Mouse (Mus musculus): ENCODE results near the gene Mybpc2. TPM values are rescaled to one million over a fixed set of nuclear protein-coding genes. Genes with fewer than 3 reads are reported as not detected.
A peak's percentile ranks its signal among the peaks of the same experiment; 100 is the strongest.

Gene Mybpc2
- polyA plus RNA-seq, 1 experiment from 2014 or later: not detected

DNA sequence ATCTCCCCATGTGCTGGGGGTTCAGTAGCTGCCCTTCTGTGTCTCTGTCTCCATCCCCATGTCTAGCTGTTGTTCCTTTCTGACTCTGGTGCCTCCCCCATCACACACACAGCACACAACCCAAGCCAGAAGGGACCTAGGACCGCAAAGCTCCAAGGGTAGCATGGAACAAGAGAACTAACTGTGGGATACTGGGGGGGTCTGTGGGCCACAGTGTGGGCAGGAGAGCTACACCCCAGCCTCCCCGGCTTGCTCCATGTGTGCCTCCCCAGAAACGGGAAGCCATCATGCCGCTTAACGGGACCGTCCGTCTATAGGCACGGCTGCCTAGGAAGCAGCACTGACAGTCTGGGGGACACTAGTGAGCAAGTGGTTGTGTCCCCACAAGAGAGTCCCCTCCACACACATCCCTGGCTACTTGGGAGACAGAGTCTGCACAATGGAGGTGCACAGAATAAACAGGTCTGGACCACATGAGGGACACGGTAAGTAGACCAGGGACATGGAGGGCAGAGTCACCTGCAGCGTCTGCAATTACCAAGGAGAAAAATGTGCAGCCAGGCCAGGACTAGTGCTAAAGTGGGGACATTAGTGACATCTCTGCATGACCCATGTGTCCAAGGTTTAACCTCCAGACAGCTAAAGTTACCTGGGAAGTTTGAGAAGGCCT is 60.8 kb downstream of the Mybpc2 start:
- Histone ChIP-seq H3K27ac (no peak overlapping the region), H3K36me3 (no peaks in the 10 kb centered on the region), H3K27me3 (replicated peaks) (peaks cover 74% of the 10 kb centered on the region), H3K9me3 (replicated peaks) (no peaks in the 10 kb centered on the region), H3K4me1 (peaks cover 58% of the 10 kb centered on the region), H3K9ac (no peak overlapping the region), H3K4me2 (0 out of 2 replicates have a peak overlapping the region, but pooled peaks have one; percentile 39), H3K4me3 (no peak overlapping the region)
- 81% methylated on average over 10 of the region's 10 CpGs for WGBS (ENCODE audit: insufficient replicate concordance)
- no peak for ATAC-seq

DNA sequence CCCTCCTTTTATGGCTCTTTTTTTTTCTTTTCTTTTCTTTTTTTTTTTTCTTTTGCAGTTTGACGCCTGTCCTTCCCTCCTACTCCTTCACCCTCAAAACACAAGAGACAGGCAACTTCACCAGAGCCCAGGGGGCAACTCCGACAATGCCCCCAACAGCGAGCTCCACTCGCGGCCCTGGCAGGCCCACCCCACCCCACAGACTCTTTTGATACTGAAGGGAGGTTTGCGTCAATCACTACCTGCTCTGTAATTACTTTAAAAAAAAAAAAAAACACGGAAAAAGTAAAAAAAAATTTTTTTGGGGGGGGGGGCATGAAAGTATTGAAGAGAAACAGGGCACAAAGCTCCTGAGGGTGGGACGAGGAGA is 61.4 kb downstream of the Mybpc2 start:
- Histone ChIP-seq H3K27ac (no peak overlapping the region), H3K9me3 (replicated peaks) (no peaks in the 10 kb centered on the region), H3K9ac (no peak overlapping the region), H3K4me2 (peak overlapping the region; percentile 43; the same call in 1 of the 2 replicates), H3K36me3 (no peaks in the 10 kb centered on the region), H3K27me3 (replicated peaks) (peaks cover 81% of the 10 kb centered on the region), H3K4me3 (no peak overlapping the region), H3K4me1 (peaks cover 54% of the 10 kb centered on the region)
- no peak for ATAC-seq
- WGBS (ENCODE audit: insufficient replicate concordance): 23% methylated on average over 8 of the region's 8 CpGs

GRCm38 (mm10) chr7:44462218-44463055 is 62.0 kb downstream of the Mybpc2 start:
- H3K27ac ChIP-seq: no peak overlapping the region
- H3K9me3 ChIP-seq (replicated peaks): no peaks in the 10 kb centered on the region
- H3K4me3 ChIP-seq: peak overlapping the region; percentile 22; the same call in 1 of the 2 replicates
- 10% methylated on average over 77 of the region's 77 CpGs for WGBS (ENCODE audit: insufficient replicate concordance)
- H3K9ac ChIP-seq: no peak overlapping the region
- no peak for ATAC-seq
- peak overlapping the region; percentile 43 for H3K4me2 ChIP-seq
- peaks cover 52% of the 10 kb centered on the region for H3K4me1 ChIP-seq
- no peaks in the 10 kb centered on the region for H3K36me3 ChIP-seq
- H3K27me3 ChIP-seq (replicated peaks): peaks cover 87% of the 10 kb centered on the region

DNA sequence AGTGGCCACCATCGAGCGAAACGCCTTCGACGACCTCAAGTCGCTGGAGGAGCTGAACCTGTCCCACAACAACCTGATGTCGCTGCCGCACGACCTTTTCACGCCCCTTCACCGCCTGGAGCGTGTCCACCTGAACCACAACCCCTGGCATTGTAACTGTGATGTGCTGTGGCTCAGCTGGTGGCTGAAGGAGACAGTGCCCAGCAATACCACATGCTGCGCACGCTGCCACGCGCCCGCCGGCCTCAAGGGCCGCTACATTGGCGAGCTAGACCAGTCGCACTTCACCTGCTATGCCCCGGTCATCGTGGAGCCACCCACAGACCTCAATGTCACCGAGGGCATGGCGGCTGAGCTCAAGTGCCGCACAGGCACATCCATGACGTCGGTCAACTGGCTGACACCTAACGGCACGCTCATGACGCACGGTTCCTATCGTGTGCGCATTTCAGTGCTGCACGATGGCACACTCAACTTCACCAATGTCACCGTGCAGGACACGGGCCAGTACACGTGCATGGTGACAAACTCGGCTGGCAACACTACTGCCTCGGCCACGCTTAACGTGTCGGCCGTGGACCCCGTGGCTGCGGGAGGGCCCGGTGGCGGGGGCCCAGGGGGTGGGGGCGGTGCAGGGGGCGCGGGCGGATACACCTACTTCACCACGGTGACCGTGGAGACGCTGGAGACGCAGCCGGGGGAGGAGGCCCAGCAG is 62.8 kb downstream of the Mybpc2 start:
- WGBS (ENCODE audit: insufficient replicate concordance): 41% methylated on average over 57 of the region's 57 CpGs
- Histone ChIP-seq H3K4me1 (peaks cover 48% of the 10 kb centered on the region), H3K9ac (no peak overlapping the region), H3K4me2 (0 out of 2 replicates have a peak overlapping the region, but pooled peaks have one; percentile 43), H3K9me3 (replicated peaks) (no peaks in the 10 kb centered on the region), H3K4me3 (no peak overlapping the region), H3K36me3 (no peaks in the 10 kb centered on the region), H3K27ac (no peak overlapping the region), H3K27me3 (replicated peaks) (peaks cover 95% of the 10 kb centered on the region)
- ATAC-seq: no peak

DNA sequence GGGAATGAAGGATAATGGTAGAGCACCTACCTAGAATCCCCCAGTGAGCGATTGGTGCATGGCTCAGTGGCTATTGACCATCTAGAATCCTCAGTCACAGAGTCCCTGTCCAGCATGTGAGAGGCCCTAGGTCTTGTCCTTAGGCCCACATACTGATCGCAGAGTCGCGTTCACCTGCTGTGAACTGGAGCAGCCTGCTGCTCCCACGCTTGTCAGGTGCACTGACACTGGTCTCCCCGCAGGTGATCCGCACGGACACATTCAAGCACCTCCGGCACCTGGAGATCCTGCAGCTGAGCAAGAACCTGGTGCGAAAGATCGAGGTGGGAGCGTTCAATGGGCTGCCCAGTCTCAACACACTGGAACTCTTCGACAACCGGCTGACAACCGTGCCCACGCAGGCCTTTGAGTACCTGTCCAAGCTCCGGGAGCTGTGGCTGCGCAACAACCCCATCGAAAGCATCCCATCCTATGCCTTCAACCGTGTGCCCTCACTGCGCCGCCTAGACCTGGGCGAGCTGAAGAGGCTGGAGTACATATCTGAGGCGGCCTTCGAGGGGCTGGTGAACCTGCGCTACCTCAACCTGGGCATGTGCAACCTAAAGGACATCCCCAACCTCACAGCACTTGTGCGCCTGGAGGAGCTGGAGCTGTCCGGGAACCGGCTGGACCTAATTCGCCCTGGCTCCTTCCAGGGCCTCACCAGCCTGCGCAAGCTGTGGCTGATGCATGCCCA is 63.5 kb downstream of the Mybpc2 start:
- Histone ChIP-seq H3K9ac (no peak overlapping the region), H3K4me1 (peaks cover 46% of the 10 kb centered on the region), H3K4me3 (no peak overlapping the region), H3K9me3 (replicated peaks) (no peaks in the 10 kb centered on the region), H3K4me2 (no peak overlapping the region), H3K27ac (no peak overlapping the region), H3K36me3 (no peaks in the 10 kb centered on the region), H3K27me3 (replicated peaks) (peaks cover 97% of the 10 kb centered on the region)
- ATAC-seq: no peak
- whole genome bisulfite sequencing (ENCODE audit: insufficient replicate concordance): 55% methylated on average over 31 of the region's 31 CpGs

GRCm38 (mm10) chr7:44460067-44460466 is 64.4 kb downstream of the Mybpc2 start:
- Histone ChIP-seq H3K36me3 (no peaks in the 10 kb centered on the region), H3K4me1 (peaks cover 38% of the 10 kb centered on the region), H3K9me3 (replicated peaks) (no peaks in the 10 kb centered on the region), H3K9ac (no peak overlapping the region), H3K27ac (no peak overlapping the region), H3K27me3 (replicated peaks) (peaks cover 90% of the 10 kb centered on the region), H3K4me3 (no peak overlapping the region), H3K4me2 (no peak overlapping the region)
- ATAC-seq: no peak
- WGBS (ENCODE audit: insufficient replicate concordance): 46% methylated on average over 6 of the region's 6 CpGs

DNA sequence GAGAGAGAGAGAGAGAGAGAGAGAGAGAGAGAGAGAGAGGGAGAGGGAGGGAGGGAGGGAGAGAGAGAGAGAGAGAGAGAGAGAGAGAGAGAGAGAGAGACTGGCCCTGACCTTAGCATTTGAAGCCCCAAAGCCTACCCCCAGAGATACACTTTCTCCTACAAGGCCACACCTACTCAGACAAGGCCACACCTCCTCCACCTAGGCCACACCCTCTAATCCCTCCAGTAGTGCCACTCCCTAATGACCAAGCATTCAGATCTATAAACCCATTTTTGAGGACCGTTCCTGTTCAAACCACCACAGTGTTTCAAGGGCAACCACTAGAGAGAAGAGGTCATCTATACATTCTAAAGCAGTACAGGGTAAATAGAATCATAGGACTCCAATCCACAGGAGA is 68.2 kb downstream of the Mybpc2 start:
- H3K4me3 ChIP-seq: no peak overlapping the region
- no peaks in the 10 kb centered on the region for H3K36me3 ChIP-seq
- H3K9ac ChIP-seq: no peak overlapping the region
- 69% methylated on average over 1 of the region's 1 CpGs for WGBS (ENCODE audit: insufficient replicate concordance)
- H3K27me3 ChIP-seq (replicated peaks): peaks cover 78% of the 10 kb centered on the region
- H3K9me3 ChIP-seq (replicated peaks): no peaks in the 10 kb centered on the region
- peak; percentile 63; the same call in 1 of the 2 replicates for ATAC-seq
- no peak overlapping the region for H3K27ac ChIP-seq
- H3K4me1 ChIP-seq: peaks cover 10% of the 10 kb centered on the region
- H3K4me2 ChIP-seq: no peak overlapping the region

- ATAC-seq: no peak
- peaks cover 67% of the 10 kb centered on the region for H3K27me3 ChIP-seq (replicated peaks)
- WGBS (ENCODE audit: insufficient replicate concordance): 12% methylated on average over 3 of the region's 3 CpGs
Observed at GRCm38 (mm10) chr7:44453256-44453655, 71.2 kb downstream of the Mybpc2 start.

More at GRCm38 (mm10) chr7:44453256-44453655, 71.2 kb downstream of the Mybpc2 start:
- no peak overlapping the region for H3K4me3 ChIP-seq
- no peak overlapping the region for H3K27ac ChIP-seq
- no peak overlapping the region for H3K4me2 ChIP-seq
- no peaks in the 10 kb centered on the region for H3K36me3 ChIP-seq
- H3K4me1 ChIP-seq: peaks cover 10% of the 10 kb centered on the region
- H3K9me3 ChIP-seq (replicated peaks): no peaks in the 10 kb centered on the region
- H3K9ac ChIP-seq: no peak overlapping the region

Small RNA genes lying within 50 kb of the gene (microRNA-seq; reads per million reads assigned to microRNA genes)
- gene Mir7052 (2.5 reads per million), gene Mir7053 (1.1 reads per million)

Other genes with a start within 250 kb of the Mybpc2 start
- 0.50 and 0.55 TPM in 2 replicates for gene Clec11a, start 217.8 kb downstream of the Mybpc2 start, polyA plus RNA-seq (2016; fragmentation: Nextera tagmentation; extraction: Ambion mirVana)
- 0.10 and 0.18 TPM in 2 replicates for gene Shank1, start 214.4 kb downstream of the Mybpc2 start, polyA plus RNA-seq (2016; fragmentation: Nextera tagmentation; extraction: Ambion mirVana)
- 0.05 and 0.11 TPM in 2 replicates for gene Syt3, start 140.6 kb downstream of the Mybpc2 start, polyA plus RNA-seq (2016; fragmentation: Nextera tagmentation; extraction: Ambion mirVana)
- 0.38 TPM in 1 of 2 replicates, not detected in the other for gene 1700008O03Rik, start 138.8 kb downstream of the Mybpc2 start, polyA plus RNA-seq (2016; fragmentation: Nextera tagmentation; extraction: Ambion mirVana)
- 0.07 TPM in 1 of 2 replicates, not detected in the other for gene Lrrc4b, start 95.6 kb downstream of the Mybpc2 start, polyA plus RNA-seq (2016; fragmentation: Nextera tagmentation; extraction: Ambion mirVana)
- 5.5 and 6.4 TPM in 2 replicates for gene Aspdh, start 59.3 kb downstream of the Mybpc2 start, polyA plus RNA-seq (2016; fragmentation: Nextera tagmentation; extraction: Ambion mirVana)
- 189 and 194 TPM in 2 replicates for gene Josd2, start 56.7 kb downstream of the Mybpc2 start, polyA plus RNA-seq (2016; fragmentation: Nextera tagmentation; extraction: Ambion mirVana)
- 70.6 and 74.8 TPM in 2 replicates for gene Emc10, start 28.1 kb downstream of the Mybpc2 start, polyA plus RNA-seq (2016; fragmentation: Nextera tagmentation; extraction: Ambion mirVana)
- gene Fam71e1, start 28.1 kb downstream of the Mybpc2 start, polyA plus RNA-seq (2016; fragmentation: Nextera tagmentation; extraction: Ambion mirVana): 2.8 and 3.3 TPM in 2 replicates
- gene Spib, start 7.4 kb upstream of the Mybpc2 start, polyA plus RNA-seq (2016; fragmentation: Nextera tagmentation; extraction: Ambion mirVana): 0.08 TPM in 1 of 2 replicates, not detected in the other
- 94.2 and 94.3 TPM in 2 replicates for gene Pold1, start 24.2 kb upstream of the Mybpc2 start, polyA plus RNA-seq (2016; fragmentation: Nextera tagmentation; extraction: Ambion mirVana)
- gene Nr1h2, start 29.3 kb upstream of the Mybpc2 start, polyA plus RNA-seq (2016; fragmentation: Nextera tagmentation; extraction: Ambion mirVana): 51.9 and 54.1 TPM in 2 replicates
- 2.5 and 3.1 TPM in 2 replicates for gene Napsa, start 47.7 kb upstream of the Mybpc2 start, polyA plus RNA-seq (2016; fragmentation: Nextera tagmentation; extraction: Ambion mirVana)
- gene Kcnc3, start 66.0 kb upstream of the Mybpc2 start, polyA plus RNA-seq (2016; fragmentation: Nextera tagmentation; extraction: Ambion mirVana): 0.13 and 0.24 TPM in 2 replicates
- 0.13 and 0.35 TPM in 2 replicates for gene Myh14, start 146.2 kb upstream of the Mybpc2 start, polyA plus RNA-seq (2016; fragmentation: Nextera tagmentation; extraction: Ambion mirVana)
- not detected in 2 replicates for gene Izumo2, start 184.1 kb upstream of the Mybpc2 start, polyA plus RNA-seq (2016; fragmentation: Nextera tagmentation; extraction: Ambion mirVana)
- gene Vrk3, start 223.8 kb upstream of the Mybpc2 start, polyA plus RNA-seq (2016; fragmentation: Nextera tagmentation; extraction: Ambion mirVana): 31.0 and 31.7 TPM in 2 replicates
- 1.7 and 1.9 TPM in 2 replicates for gene Zfp473, start 226.4 kb upstream of the Mybpc2 start, polyA plus RNA-seq (2016; fragmentation: Nextera tagmentation; extraction: Ambion mirVana)

Data from liver, embryonic 12.5 days (tissue).